20 mouse cellular contexts compared by ENCODE assay signal in the genomic region with DNA sequence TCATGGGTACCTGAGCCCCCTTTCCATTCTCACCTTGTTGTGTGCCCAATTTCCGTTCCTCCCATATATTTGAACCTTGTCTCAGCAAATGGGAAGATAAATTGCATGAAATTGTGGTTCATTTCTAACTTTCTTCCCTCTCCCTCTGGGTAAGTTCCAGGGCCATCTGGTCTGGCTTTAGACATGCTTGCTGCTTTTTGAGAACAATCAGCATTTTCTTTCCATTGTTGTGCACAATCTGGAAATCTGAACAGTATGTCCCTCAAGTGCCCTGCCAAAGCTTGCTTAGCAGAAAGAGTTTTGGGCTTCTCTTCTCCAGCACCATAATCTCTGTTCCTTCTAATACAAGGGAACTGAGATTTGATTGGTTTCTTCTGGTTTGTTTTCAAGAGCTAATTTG. TPM values are rescaled to one million over a fixed set of nuclear protein-coding genes. Genes with fewer than 3 reads are reported as not detected.
DNase-seq lines count a peak whose midpoint lies in the region; ATAC-seq lines count a peak whose summit lies in the region.
"Had no signal": no experiment of that assay in that cellular context is flagged by ENCODE, and none has a peak within 500 bp of the region (broad histone marks: within the 10 kb centered on the region; RNA-seq: fewer than 3 reads in every experiment).

No protein-coding gene starts in this region.

- peak; percentile 45 for DNase-seq in embryonic facial prominence, embryonic 14.5 days (ENCODE audit: low spot score)
- no peak for DNase-seq in embryonic facial prominence, embryonic 10.5 days (ENCODE audit: low spot score)
- DNase-seq in layer of hippocampus, adult 18-20 months (ENCODE audit: low spot score in 2 of 2), result peak; percentile 7 to 48
- no peak for DNase-seq in layer of hippocampus, postnatal 10 days (ENCODE audit: low spot score in 2 of 2)
- peak; percentile 69 for DNase-seq in adipocyte (ENCODE audit: low spot score)
- DNase-seq in layer of hippocampus, postnatal 14 days (ENCODE audit: low spot score in 2 of 2), result peak; percentile 14 to 60
- no peak for DNase-seq in embryo, embryonic 11 days
- DNase-seq: adrenal gland, postnatal 10 days; liver, embryonic 13.5 days; lung, postnatal 4 days; right cerebral cortex, adult 18-20 months; thymus, postnatal 36 days had no signal

- no peak overlapping the region for H3K9ac ChIP-seq in embryonic facial prominence, embryonic 14.5 days (ENCODE audit: low read depth, low read length)
- H3K9ac ChIP-seq: hindbrain, embryonic 13.5 days; liver, embryonic 13.5 days; midbrain, embryonic 13.5 days had no signal

- H3K27me3 ChIP-seq in embryonic facial prominence, embryonic 14.5 days (replicated peaks; ENCODE audit: control insufficient read depth, insufficient read depth, low read length), result no peaks in the 10 kb centered on the region
- 0 out of 2 replicates have a peak, but pooled peaks cover 4% of the 10 kb centered on the region for H3K27me3 ChIP-seq in embryonic facial prominence, embryonic 10.5 days (replicated peaks; ENCODE audit: low read depth, poor library complexity, severe bottlenecking)
- H3K27me3 ChIP-seq: hindbrain, embryonic 13.5 days; liver, embryonic 13.5 days; midbrain, embryonic 13.5 days had no signal

- WGBS in embryonic facial prominence, embryonic 14.5 days, result 67% methylated on average over 1 of the region's 1 CpGs
- WGBS in embryonic facial prominence, embryonic 10.5 days, result 61% methylated on average over 1 of the region's 1 CpGs

- H3K36me3 ChIP-seq in embryonic facial prominence, embryonic 14.5 days (ENCODE audit: control insufficient read depth, insufficient read depth, low read length), result no peaks in the 10 kb centered on the region
- no peaks in the 10 kb centered on the region for H3K36me3 ChIP-seq in embryonic facial prominence, embryonic 10.5 days (replicated peaks)
- H3K36me3 ChIP-seq: G1E; hindbrain, embryonic 13.5 days; limb, embryonic 10.5 days; liver, embryonic 13.5 days; midbrain, embryonic 13.5 days had no signal

- H3K4me3 ChIP-seq in embryonic facial prominence, embryonic 14.5 days (ENCODE audit: low read depth, low read length), result no peak overlapping the region
- no peak overlapping the region for H3K4me3 ChIP-seq in embryonic facial prominence, embryonic 10.5 days
- H3K4me3 ChIP-seq: hindbrain, embryonic 13.5 days; limb, embryonic 10.5 days; liver, embryonic 13.5 days; midbrain, embryonic 13.5 days had no signal

- no peaks in the 10 kb centered on the region; the same call in 1 of the 2 replicates for H3K4me1 ChIP-seq in embryonic facial prominence, embryonic 14.5 days (ENCODE audit: control insufficient read depth, insufficient read depth, low read length)
- no peaks in the 10 kb centered on the region for H3K4me1 ChIP-seq in embryonic facial prominence, embryonic 10.5 days
- H3K4me1 ChIP-seq: hindbrain, embryonic 13.5 days; limb, embryonic 10.5 days; liver, embryonic 13.5 days had no signal

- no peak for ATAC-seq in embryonic facial prominence, embryonic 14.5 days (ENCODE audit: low read depth)
- ATAC-seq: forebrain, embryonic 14.5 days; intestine, embryonic 16.5 days; midbrain, embryonic 13.5 days had no signal

- H3K4me2 ChIP-seq in embryonic facial prominence, embryonic 14.5 days (ENCODE audit: low read depth, low read length), result no peak overlapping the region
- H3K4me2 ChIP-seq: hindbrain, embryonic 13.5 days; liver, embryonic 13.5 days; midbrain, embryonic 13.5 days had no signal

- no peak overlapping the region for H3K27ac ChIP-seq in embryonic facial prominence, embryonic 14.5 days (replicated peaks; ENCODE audit: low read depth, low read length)
- H3K27ac ChIP-seq in embryonic facial prominence, embryonic 10.5 days (replicated peaks), result no peak overlapping the region
- H3K27ac ChIP-seq: hindbrain, embryonic 13.5 days; limb, embryonic 10.5 days; liver, embryonic 13.5 days; midbrain, embryonic 13.5 days; stomach, postnatal 0 days had no signal

- no peaks in the 10 kb centered on the region for H3K9me3 ChIP-seq in embryonic facial prominence, embryonic 14.5 days (ENCODE audit: control insufficient read depth, low read length)
- no peaks in the 10 kb centered on the region for H3K9me3 ChIP-seq in embryonic facial prominence, embryonic 10.5 days
- H3K9me3 ChIP-seq: G1E; hindbrain, embryonic 13.5 days; limb, embryonic 10.5 days; liver, embryonic 13.5 days; midbrain, embryonic 13.5 days had no signal

RNA-seq across cellular contexts. Expression of gene Srpx, which starts 53.7 kb away (rescaled TPM):
- polyA plus RNA-seq in embryonic facial prominence, embryonic 14.5 days (2014; fragmentation: Nextera tagmentation; extraction: Ambion mirVana), result 84.8 and 85.3 TPM in 2 replicates
- polyA plus RNA-seq in embryonic facial prominence, embryonic 10.5 days (2016; fragmentation: Nextera tagmentation; extraction: Ambion mirVana), result 3.1 and 3.6 TPM in 2 replicates
- under 1 TPM; 0.28 to 0.67 TPM for total RNA-seq in layer of hippocampus, adult 18-20 months (2021)
- total RNA-seq in layer of hippocampus, postnatal 10 days (2021), result 1 to 10 TPM in 1 of 2 experiments, under 1 TPM in 1; 0.73 to 1.1 TPM
- total RNA-seq in layer of hippocampus, postnatal 14 days (2021), result under 1 TPM; 0.52 to 0.53 TPM
- total RNA-seq: G1E had no signal
- polyA plus RNA-seq: C2C12, G1E had no signal

Comparison
In these comparisons a context has a peak if more than half of its experiments do, and no peak if none do; other contexts are left out.
1. DNase-seq: peak in embryonic facial prominence, embryonic 14.5 days (single experiment), layer of hippocampus, adult 18-20 months (2 of 2), adipocyte (single experiment) and layer of hippocampus, postnatal 14 days (2 of 2); none in embryonic facial prominence, embryonic 10.5 days (single experiment), layer of hippocampus, postnatal 10 days (0 of 2) and embryo, embryonic 11 days (single experiment).